Mouse (Mus musculus) layer of hippocampus, adult 11-12 months (tissue): Measurements from ENCODE around the gene Gapvd1.

ENCODE experiments used
- DNase-seq: peaks from one replicate; pipeline ENCODE4 v3.0.0; 2022; ENCODE audit warnings: low spot score

Gapvd1 gene

DNA sequence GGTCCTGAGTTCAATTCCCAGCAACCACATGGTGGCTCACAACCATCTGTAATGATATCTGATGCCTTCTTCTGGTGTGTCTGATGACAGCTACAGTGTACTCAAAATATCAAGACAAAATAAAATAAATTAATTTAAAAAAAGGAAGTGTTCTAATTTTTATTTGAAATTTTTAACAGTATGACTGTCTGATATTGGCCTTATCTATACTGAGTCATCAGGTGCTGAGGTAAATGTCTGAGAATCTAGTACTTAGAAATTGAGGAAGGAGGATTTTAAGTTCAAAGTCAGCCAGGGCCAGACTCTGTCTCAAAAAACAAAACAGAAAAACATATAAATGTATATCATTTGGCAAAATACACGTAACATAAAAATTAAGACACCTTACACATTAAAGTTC is 46.4 kb downstream of the Gapvd1 start:
- no peak for DNase-seq

DNA sequence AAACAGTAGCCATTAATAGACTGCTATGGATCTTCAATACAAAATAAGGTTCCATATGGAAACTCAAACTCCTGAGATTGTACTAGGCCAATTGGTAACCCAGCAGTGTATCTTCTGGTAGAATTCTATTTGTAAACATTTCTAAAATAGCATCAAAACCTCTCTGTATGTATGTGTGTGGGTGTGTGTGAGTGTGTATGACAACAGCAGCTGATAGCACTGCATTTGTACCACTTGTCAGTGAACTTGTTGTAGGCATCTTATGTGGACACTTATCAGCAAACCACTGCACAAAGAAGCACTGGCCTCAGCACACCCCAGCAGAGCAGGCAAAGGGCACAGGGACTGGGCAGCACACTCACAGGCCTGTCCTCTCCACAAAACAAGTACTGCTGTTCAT is 58.4 kb downstream of the Gapvd1 start:
- DNase-seq: no peak

DNA sequence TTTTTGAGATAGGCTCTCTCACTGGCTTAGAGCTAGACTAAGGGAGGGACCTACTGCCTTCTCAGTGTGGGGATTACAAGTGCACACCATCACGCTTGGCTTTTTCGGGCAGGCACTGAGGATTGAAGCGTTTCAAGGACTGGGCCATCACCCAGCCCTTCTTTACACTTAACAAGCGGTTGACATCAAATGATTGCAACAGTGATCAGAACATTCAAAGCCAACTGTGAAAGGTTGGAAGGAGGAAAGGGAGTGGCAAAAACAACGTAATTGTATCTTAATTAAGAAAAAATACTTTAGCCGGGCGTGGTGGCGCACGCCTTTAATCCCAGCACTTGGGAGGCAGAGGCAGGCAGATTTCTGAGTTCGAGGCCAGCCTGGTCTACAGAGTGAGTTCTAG is 62.2 kb downstream of the Gapvd1 start:
- DNase-seq: no peak

DNA sequence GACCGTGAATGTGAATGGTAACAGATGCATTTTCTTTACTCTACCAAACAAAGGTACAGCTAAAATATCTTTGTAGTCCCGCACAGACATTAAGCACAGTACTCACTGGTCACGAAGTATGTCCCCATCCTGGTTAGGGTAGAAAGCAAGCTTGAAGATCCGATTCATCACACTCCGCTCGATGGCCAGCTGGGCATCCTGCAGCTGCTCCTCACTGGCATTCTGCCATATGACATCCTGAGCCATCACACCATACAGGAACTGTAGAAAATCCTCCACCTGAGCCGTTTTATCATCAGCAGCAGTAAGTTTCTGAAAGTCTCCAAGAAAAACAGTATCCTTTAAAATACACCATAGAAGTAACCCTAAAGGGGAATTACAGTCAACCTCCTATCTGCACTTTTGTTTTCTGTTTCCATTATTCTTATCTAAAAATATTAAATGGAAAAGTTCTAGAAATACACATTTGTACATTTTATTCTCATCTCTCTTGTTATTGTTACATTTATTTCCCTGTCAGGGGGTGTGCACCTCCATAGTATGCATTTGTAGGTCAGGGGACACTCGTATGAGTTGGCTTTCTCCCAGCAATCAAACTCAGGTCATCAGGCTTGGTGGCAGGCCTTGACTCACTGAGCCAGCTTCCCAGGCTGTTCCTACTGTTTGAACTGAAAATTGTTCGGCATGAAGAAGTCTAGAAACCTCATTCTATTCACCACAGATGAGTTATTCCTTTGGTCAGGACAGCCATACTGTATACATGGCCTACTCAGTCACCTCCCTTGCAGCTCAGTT is 70.8 kb downstream of the Gapvd1 start:
- DNase-seq: no peak

DNA sequence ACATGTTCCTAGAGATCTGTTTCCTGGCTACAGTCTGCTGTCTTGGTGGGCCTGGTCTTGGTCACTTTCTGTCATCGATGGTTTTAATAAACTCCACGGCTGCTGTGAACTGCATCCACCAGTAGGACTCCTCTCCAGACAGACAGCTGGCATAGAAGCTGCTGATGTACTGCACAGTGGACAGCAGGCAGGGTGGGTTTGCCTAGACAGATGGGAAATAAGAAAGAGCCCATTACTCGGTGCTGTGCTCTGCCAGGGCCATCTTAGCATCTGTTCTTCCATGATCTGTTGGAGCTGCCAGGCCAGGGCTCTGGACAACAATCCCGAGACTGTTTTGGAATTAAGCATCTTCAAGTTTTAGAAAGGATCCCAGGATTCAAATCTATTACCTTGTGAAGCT is 77.1 kb downstream of the Gapvd1 start:
- DNase-seq: no peak

DNA sequence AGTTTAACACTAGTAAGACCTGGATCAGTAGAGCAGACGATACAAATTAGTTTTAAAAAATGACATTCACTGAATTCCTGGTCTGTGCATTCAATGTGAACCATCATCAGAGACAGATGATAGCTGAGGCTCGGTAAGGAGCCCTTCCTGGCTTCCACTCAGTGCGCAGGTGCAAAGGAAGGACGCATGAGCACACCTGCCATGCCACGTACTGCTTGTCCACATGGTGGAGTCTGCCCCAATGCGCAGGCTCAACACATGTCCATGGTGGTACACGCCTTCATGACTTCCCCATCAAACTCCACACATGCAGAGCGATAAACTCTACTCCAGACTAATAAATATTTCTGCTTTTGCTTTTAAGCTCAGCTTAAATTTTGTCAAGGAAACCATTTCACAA is 78.0 kb downstream of the Gapvd1 start:
- no peak for DNase-seq

DNA sequence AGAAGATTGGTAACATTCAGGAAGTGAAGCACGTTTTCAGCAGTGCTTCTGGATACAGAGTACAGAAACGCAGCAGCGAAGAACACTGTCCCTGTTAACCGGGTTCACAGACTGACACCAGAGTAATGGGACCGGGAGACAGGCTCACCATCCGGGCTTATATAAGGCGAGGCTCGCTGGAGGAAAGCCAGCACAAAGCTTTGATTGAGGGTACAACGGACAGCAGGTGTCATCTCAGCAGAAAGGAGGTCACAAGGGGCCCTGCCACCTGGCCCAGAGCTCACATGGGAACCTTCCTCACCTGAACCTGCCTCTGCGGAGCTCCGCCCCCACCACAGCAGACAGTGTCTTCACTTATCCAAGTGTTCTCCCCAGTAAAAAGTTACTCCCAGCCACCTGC is 81.2 kb downstream of the Gapvd1 start:
- no peak for DNase-seq

DNA sequence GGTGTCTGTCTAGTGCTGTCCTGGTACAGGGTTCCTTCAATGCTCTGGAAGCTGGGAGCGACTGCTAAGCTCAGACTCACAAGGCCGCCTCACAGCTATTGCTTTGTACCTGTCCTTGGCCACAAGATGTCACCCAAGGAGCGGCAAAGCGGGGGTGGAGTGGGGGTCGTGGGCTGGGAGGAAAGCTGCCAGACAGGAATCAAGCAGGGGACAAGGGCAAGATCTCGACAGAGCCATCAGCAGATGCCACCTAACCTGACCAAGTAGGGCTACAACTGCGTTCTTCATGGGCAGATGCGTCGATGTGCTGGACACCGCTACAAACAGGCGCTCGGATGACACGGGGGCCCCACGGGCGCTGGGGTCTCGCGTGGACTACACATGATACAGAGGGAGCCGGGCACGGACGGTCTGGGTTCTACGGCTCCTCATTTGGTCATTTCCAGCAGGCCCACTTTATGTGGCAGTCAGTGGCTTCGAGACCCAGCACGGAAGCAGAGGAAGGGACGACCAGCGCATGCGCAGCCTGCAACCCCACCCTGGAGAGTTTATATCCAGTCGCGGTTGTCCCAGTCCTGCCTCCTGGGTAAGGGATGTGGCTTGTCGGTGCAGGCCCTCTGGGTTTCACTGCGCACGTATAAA is 83.5 kb downstream of the Gapvd1 start:
- DNase-seq: peak; percentile 46

DNA sequence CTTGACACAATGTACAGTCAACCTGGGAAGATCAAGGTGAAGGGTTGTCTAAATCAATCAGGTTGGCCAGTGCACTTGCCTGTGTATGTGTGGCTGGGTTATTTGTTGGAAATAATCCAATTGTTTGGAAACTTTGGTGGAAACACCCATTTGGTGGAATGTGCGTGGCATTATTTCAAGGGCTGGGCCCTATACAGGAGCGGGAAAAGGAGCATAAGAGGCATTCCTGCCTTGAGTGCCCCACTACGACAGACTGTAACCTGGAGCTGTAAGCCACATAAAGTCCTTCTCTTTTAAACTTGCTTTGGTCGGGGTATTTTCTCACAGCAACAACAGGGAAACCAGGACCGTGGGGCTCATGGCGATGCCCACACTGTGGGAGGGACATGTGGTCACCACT is 84.6 kb downstream of the Gapvd1 start:
- DNase-seq: no peak

DNA sequence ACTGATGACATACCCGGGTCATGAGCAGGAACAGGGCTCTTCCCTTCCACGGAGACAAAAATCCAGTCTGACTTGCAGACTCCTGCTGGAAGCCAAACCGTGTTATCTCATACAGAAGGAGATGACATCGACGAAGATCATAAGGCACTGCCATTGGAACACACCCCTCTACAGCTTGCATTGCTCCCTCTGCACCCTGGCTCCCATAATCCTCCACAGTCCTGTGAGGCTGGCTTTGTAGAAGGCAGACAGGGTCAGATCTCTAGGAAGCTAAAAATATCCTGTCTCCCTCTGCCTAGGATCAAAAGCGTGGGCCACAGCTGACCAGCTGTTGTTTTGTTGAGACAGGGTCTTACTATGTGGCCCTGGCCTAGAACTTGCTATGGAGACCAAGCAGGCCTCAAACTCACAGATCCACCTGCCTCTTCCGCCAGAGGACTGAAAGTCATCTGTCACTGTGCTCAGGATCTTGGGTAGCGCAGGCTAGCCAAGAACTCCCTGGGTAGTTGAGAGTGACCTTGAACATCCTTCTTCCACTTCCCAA is 85.8 kb downstream of the Gapvd1 start:
- DNase-seq: no peak

DNA sequence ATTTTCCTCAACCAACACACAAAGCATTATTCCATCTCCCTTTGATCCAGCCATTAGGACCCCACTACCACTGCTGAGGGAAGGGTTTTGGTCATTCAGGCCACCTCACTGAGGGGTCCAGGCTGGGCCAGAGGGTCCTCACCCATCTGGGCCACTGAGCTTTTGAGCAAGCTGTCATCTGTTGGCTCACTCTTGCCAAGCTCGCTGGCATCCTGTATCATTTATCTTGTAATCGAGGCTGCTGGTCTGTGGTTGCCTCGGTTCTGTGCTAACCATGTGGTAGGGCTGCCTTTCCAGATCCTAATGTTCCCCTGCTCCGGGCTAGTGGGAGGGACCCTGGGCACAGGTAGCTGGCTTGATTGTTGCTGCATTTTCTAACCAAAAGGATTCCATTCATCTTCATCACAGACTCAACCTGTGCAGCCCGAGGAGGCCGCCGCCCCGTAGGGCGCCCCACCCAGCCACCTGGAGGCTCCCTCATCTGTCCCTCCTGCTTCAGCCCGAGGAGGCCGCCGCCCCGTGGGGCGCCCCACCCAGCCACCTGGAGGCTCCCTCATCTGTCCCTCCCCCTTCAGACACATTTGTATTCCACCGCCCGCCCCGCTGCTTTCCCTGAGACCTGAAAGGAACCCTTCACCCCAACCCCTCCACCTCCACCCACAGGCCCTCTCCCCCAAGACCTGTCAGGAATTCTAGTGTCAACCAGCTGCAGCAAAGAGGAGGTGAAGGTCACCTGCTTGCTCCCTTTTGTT is 86.4 kb downstream of the Gapvd1 start:
- peak; percentile 49 for DNase-seq

DNA sequence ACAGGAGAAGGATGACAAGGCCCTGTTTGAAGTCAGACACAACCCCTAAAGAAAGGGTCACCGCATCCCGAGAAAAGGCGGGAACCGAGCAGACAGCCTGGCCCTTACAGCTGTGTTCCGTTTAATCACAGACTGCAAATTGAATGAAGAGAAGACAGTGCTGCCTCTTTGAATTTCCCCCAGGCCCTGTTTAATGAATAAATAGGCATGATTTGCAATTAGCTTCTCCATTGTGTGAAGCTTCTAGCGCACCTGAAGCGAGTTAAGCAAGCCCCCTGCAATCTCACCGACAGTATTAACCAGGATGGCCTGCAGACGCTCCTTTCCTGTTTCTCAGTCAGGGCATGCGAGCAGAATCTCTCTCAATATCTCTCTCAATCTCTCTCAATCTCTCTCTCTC is 87.2 kb downstream of the Gapvd1 start:
- DNase-seq: no peak

DNA sequence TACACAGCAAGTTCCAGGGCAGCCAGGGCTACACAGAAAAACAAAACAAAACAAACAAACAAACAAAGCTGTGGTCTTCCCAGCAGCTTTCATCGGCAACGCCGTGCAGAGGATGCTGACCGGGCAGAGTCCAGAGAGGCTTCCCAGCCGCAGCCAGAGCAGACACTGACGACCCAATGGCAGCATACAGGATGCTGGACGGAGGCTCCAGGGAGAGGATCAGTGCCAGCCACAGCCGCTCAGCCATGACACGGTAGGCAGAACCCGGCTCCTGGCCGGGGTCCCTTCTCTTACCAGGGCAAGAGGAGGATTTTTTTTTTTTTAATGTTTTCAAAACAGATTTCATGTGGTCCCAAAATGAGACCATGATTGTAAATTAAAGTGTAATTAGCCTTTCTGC is 107.6 kb downstream of the Gapvd1 start:
- DNase-seq: no peak

DNA sequence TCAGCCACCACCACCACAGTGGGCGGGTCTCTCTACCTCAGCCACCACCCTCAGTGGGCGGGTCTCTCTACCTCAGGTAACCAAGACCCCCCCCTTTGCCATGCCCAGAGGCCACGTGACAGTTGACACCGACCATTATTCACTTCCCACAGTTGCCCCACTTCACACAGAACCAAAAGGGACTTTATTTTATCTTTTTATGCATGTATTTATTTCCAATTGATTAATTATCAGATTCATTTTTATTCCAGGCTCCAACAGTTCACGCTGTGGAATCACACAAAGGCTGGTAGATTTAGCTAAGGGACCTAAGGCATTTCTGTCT is 108.5 kb downstream of the Gapvd1 start:
- DNase-seq: no peak

DNA sequence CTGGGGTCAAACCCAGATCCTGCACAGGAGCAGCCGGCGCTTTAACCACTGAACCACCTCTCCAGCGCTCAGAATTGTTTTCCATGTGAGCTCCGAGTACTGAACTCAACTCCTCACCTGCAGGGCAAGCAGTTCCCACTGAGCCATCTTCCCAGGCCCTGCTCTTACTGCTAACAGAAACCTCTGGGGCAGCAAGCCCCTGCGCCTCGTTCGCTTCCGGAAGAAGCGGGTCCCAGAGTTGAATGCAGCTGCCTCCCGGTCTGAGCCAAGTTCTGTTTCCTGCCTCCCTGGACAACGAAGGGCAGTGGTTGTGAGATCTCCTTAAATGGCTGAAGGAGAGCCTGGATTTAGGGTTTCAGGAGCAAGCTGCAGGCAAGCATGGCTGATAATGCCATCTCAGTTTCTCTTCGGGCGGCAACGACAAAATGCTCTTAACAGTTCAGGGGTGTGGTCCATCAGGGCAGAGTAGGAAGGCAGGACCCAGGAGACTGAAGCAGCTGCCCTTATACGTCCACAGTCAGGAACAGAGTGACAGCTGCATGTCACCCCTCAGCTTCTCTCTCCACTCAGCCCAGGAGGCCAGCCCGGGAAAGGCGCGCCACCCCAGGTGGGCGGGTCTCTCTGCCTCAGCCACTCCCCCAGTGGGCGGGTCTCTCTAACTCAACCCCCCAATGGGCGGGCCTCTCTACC is 109.0 kb downstream of the Gapvd1 start:
- DNase-seq: peak; percentile 41

DNA sequence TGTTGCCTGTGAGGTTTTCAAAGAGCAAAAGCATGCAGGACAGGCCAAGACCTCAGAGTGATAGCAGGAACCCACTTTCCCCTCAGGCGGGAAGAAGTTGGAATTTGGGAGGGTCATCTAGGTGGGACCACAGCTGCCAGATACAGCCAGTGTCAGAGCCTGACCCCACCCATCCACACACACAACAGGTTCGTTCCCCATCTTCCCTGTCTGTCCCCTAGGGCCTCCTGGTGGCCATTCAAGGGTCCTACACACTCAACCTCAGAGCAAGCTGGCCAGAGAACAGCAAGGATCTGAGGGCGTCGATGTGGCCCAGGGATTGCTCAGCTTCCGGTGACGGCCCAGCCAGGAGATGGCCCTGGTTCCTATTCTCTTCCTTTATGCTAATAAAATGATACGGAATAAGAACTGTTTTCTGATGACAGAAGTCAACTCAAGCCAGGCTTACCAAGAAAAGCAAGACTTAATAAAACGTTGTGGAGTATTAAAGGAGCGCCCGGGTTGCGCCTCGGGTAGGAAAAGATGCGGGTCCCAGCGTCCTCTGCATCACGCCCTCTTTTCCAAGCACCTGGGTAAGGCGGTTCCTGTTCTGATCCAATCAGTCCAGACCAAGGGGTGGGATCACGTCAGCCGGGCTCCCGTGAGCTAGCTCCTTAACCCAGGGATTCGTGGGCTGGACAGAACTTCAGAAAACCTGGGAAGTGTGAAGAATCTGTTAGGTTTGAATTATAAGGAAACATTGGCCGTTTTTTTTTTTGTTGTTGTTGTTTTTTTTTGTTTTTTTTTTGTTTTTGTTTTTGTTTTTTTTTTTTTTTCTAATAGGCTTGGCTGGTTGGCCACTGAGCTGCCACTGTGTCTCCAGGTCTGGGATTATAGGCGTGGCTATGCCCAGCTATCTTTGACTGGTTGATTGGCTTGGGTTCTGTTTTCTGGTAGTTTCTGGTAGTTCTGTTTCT is 110.2 kb downstream of the Gapvd1 start:
- no peak for DNase-seq

DNA sequence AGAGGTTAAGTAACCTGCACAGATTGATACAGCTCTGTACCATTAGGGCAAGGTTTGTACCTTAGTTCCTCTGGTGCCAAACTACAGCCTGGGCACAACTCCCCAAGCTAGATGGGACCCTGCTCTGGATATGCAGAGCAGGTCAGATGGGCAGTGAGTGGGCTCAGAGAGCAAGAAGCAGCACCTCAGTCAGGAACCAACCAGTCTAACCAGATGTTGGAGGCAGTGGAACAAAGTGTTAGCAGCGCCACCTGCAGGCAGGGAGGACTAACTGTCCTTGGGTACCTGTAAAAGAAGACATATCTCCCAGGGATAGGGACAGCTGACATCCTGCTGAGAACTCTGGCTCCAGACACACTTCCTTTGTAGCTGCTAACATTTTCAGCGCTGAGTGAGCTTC is 112.7 kb downstream of the Gapvd1 start:
- no peak for DNase-seq

DNA sequence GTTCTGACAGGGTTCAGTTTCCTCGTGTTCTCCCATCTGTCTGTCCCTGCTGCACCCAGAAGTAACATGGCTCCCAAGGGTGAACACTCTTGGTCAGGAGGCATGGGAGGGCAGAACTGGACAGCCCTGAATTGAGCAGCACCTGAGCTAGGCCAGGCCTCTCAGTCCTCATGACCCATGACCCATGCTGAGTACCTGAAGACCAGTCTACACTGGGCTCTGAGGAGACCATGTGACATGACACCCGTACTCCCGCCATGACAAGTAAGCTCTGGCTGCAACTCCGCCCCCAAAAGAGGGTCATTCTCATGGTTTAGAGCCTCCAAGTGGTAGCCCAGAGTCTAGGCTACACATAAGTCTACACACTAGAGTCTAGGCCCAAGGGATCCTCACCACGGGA is 115.3 kb downstream of the Gapvd1 start:
- DNase-seq: no peak

DNA sequence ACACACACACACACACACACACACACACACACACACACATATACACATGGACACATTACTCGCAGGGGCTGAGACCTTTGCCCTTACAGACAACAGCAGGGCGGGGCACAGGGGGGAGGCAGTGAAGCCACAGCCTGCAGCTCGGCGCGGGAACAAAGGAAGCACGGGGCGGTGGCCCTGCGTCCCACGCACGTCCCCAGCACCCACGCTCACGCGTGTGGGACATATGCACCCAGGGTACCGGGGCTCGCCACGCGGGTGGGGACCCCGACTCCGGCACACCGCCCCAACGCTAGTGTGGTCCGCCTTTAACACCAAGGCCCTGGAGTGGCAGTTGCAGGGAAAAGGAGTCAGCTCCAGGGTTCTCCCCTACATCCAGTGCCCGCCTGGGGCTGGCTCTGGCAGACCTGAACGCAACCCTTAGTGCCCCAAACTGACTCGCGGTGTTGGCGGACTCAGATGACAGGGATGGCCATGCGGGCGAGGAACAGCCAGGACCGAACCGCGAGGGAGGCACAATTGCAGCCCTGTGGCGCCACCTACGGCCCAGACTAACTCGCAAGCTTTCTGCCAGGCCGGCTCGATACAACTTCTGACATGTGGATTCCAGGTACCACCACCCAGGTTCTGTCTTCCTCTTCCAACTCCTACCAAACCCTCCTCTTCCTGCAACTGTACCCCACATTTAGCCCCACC is 115.9 kb downstream of the Gapvd1 start:
- peak; percentile 83 for DNase-seq

DNA sequence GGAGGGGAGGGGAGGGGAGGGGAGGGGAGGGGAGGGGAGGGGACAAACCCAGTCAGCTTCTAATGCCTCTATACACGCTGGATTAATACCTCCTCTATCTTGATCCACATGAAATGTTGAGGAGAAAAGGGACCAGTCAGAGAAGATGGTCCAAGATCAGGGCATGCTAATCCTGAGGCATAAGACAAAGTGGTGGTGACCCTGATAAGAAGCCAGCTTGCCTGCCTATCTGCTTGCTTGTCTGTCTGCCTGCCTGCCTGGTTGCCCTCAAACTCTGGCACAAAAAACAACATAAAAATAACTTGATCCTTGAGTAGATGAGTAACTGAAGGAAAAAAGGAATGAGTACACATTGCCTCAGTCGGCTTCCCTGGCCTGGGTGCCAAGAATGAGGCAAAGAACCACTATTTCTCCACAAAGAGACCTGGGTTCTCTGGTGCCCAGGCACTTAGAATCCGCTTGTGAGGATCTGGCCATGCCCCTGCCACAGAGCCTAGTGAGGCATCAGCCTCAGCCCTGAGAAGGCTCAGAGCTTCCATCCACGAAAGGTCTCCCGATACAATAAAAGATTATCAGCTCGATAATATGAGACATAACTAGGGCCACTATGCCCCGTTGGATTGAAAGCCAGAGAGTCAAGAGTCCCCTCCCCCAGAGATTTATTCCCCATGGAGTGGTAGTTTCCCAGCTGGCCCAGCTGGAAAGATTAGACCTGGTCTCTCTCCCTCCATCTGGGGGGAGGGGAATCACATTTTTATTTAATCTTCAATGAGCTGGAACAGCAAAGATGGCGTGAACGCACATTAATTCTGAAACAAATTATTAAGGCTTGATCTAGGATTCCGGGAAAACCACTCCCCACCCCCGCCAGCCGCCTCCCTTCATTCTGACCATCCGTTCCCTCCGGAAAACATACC is 119.5 kb downstream of the Gapvd1 start:
- DNase-seq: no peak
